Mouse (Mus musculus) megakaryocyte, embryonic 14.5 days (primary cell): ENCODE measurements at regions not wholly inside any gene's neighbourhood (a gene's known extent, or its start where the extent isn't known, plus 50 kb on each side); places are given as distances from the start of the nearest gene placed in this dataset.

Source experiments
- H3K27me3 ChIP-seq: replicated peaks from 2 replicates; pipeline ENCODE3; 2012; ENCODE audit warnings: inconsistent platforms
- H3K36me3 ChIP-seq: replicated peaks from 2 replicates; pipeline ENCODE3; 2012; ENCODE audit warnings: low read length, inconsistent platforms, mixed read lengths
- H3K4me1 ChIP-seq: 2 replicates; pipeline ENCODE4 v1.6.1; 2012; ENCODE audit warnings: inconsistent platforms
- H3K4me3 ChIP-seq: replicated peaks from 2 replicates; pipeline ENCODE3; 2012; ENCODE audit warnings: moderate library complexity, mild to moderate bottlenecking, inconsistent platforms
- H3K9me3 ChIP-seq: 2 replicates; pipeline ENCODE4 v1.6.1; 2012; ENCODE audit warnings: inconsistent platforms
- FLI1 ChIP-seq: IDR thresholded peaks from 2 replicates; pipeline ENCODE4 v1.6.1; 2012; ENCODE audit warnings: low read length, inconsistent platforms, mixed read lengths
- GATA1 ChIP-seq: IDR thresholded peaks from 3 replicates; pipeline ENCODE4 v1.6.1; 2012; ENCODE audit warnings: mixed read lengths, low read length, inconsistent platforms, borderline replicate concordance

DNA sequence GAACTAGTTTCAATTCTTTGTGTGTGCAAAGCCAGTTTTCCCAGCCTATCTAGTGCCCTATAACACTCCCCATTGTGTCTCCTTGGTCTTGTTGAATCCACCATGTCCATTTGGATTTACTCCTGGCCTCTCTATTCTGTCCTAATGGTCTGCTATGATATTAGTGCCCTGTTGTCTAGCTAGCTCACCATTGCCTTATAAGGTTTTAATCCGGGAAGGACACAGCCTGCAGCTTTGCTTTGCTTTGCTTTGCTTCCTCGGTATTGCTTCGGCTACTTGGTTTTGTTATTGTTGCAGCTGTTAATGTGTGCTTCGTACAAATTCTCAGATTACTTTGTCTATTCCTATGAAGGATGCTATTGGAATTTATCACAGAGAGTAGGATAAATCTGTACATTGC is 152.9 kb upstream of the Cd180 start:
- peaks cover 12% of the 10 kb centered on the region for H3K9me3 ChIP-seq
- TF ChIP-seq FLI1 (no peak), GATA1 (no peak)
- H3K4me3 ChIP-seq = no peak overlapping the region
- no peaks in the 10 kb centered on the region for H3K36me3 ChIP-seq
- H3K4me1 ChIP-seq = peaks cover 11% of the 10 kb centered on the region
- peaks cover 16% of the 10 kb centered on the region for H3K27me3 ChIP-seq

DNA sequence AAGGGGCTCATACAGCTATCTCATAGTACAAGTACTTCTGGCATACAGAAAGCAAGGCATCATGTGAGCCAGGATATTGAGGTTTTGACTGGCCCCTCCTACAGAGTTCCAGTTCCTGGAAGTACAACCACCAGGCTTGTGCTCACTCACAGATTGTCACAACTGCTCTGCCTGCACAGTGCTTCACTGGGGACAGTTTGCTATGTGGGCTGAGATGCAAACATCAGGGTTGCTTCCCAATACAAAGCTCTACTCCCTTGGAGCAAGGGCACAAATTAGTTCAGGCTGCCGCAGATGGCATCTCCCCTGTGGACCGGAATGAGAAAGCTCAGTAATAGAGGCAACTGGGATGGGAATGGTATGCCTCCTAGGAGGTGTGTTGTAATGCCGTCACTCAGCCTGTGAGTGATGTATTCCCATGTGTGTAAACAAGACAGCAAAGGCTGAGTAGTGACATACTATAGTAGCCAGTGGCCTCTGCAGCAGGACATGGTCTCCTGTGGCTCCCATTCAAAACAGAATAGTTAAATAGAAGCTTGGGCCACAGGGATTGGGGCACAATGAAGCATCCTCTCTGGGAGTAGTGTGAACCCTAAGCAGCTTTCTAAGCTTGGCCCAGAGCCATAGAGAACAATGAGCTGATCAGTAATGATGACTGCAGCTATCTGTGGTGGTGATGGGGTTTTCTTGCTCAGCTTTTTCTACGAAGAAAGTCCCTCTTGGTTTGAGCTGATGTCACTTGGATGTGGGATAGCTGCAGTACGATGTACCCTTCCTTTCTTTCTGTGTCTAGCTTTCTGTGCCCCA is 148.8 kb upstream of the Cd180 start:
- Histone ChIP-seq H3K27me3 (no peaks in the 10 kb centered on the region), H3K9me3 (peaks cover 12% of the 10 kb centered on the region), H3K36me3 (no peaks in the 10 kb centered on the region), H3K4me3 (no peak overlapping the region), H3K4me1 (no peaks in the 10 kb centered on the region)
- TF ChIP-seq FLI1 (no peak), GATA1 (no peak)

DNA sequence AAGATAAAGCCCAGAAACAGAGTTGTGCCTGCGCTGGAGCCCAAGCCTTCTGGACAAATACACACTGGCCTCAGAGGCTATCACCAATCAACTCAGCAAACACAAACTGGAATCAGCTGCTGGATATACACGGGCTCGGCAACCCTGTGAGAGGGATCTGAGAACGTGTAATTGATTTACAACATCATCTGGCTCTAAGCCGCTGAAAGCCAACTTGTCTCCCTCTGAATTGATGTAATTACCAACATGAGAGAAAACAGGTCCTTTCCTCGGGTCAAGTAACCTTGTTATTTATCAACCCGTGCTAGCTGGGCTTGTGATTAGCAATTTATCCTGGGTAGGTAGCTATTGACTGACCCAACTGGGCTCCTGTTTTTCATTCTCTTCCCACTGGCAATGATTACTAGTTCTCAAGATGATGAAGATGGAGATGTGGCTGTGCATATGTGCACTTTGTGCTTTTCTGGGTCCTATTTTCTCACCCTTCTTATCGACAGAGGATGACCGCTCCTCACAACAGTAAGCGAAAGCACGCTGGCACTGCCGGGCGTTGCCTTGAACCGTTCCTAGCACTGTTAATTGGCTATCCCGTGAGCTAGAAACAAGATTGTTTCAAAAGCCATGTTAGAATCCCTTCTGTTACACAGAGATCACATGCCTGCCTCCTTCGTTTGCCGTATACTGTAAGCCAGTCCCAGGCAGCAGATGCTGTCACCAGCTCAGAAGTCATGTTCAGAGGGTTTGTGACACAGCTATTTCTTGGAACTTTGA is 147.3 kb upstream of the Cd180 start:
- H3K9me3 ChIP-seq = peaks cover 12% of the 10 kb centered on the region
- no peak overlapping the region for H3K4me3 ChIP-seq
- H3K27me3 ChIP-seq = no peaks in the 10 kb centered on the region
- H3K36me3 ChIP-seq = no peaks in the 10 kb centered on the region
- H3K4me1 ChIP-seq = no peaks in the 10 kb centered on the region
- no peak for TF ChIP-seq FLI1
- TF ChIP-seq GATA1 = no peak

DNA sequence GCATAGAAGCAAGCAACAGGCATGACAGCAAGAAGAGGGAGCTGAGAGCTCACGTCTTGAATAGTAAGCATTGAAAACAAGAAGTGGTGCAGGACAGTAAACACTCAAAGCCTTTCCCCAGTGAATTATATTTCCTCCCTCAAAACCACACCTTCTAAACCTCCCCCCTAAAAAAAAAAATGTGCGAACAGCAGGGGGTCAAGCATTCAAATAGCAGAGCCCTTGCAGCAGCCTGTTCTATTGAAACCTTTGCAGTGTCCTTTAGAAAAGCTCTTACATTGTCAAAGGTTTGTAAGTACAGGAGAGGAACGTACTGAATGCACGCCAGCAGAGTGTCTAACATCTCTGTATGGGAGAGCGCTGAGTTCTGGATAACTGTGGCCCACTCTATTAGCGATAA is 145.1 kb upstream of the Cd180 start:
- Histone ChIP-seq H3K4me3 (no peak overlapping the region), H3K9me3 (peaks cover 7% of the 10 kb centered on the region; the same call in 1 of the 2 replicates), H3K27me3 (no peaks in the 10 kb centered on the region), H3K4me1 (no peaks in the 10 kb centered on the region), H3K36me3 (no peaks in the 10 kb centered on the region)
- TF ChIP-seq FLI1 = no peak
- TF ChIP-seq GATA1 = no peak

DNA sequence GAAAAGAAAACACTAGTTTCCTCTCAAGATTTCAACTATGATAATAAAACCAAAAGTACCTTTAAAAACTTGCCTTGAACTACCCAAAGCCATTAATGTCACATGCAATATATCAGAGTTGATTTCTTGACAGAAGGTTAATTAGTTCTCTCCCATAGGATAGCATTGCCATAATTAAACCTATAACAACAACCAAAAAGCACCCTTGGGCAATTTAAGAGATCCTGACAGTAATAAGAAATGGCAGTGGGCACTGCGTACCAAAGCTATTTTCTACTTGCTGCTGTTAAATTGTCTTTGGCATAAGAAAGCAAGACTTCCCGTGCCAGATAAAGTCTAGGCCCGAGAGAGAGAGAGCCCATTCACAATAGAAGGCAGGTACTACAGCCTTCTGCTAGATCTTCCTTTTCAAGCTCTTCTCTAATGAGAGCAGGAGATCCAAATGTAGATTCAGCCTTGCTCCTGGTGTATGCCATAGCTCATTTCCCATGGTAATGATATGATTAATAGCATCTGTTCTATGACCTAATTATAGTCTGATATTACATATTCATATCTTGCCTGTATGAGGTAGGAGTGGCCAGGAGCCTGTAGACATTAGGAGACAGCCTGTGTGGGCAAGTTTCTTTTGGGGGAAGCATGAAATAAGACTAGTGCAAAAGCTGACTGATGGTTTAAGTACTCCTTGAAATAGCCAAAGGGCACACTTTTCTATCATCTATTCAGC is 126.3 kb upstream of the Cd180 start:
- H3K4me3 ChIP-seq = no peak overlapping the region
- H3K36me3 ChIP-seq = no peaks in the 10 kb centered on the region
- no peaks in the 10 kb centered on the region for H3K9me3 ChIP-seq
- no peaks in the 10 kb centered on the region for H3K4me1 ChIP-seq
- TF ChIP-seq FLI1 = no peak
- no peak for TF ChIP-seq GATA1
- H3K27me3 ChIP-seq = peaks cover 3% of the 10 kb centered on the region

DNA sequence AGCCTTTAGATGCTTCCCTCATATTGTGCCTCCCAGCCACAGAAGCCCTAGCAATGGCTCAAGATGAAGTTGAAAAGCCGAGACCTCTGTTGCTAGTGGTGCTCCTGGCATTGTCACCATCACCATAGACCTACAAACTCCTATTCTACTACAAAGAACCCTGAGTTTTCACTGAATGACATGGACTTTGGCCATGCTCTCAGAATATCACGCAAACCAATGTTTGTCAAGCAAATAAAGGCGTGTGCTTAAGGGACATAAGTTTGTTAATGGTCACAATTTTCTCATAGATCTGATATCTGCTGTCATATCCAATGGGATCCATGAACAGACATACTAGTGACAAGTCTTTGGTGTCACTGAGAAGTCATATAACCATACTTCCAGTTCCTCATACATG is 123.8 kb upstream of the Cd180 start:
- Histone ChIP-seq H3K27me3 (peaks cover 3% of the 10 kb centered on the region), H3K4me1 (peaks cover 11% of the 10 kb centered on the region), H3K4me3 (no peak overlapping the region), H3K36me3 (no peaks in the 10 kb centered on the region), H3K9me3 (no peaks in the 10 kb centered on the region)
- no peak for TF ChIP-seq GATA1
- TF ChIP-seq FLI1 = no peak

DNA sequence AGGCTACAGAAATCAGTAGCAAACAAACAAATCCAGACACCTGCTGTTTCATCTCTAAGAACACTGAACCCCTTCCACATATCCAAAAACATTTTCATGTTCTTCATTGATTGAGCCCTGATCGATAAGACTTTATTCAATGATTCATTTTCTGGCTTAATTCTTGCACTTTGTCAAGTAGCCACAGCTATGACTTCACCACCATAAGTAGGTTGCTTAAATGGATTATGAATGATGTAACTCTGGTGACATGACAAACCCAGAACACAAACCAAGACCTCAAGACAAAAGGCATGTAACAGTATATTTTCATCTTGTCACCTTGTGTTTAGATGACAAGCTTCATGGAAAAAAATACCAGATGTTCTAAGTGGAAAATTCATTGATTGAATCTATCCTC is 123.1 kb upstream of the Cd180 start:
- Histone ChIP-seq H3K36me3 (no peaks in the 10 kb centered on the region), H3K4me1 (peaks cover 11% of the 10 kb centered on the region), H3K9me3 (no peaks in the 10 kb centered on the region), H3K4me3 (no peak overlapping the region), H3K27me3 (peaks cover 3% of the 10 kb centered on the region)
- TF ChIP-seq FLI1 (no peak), GATA1 (no peak)

DNA sequence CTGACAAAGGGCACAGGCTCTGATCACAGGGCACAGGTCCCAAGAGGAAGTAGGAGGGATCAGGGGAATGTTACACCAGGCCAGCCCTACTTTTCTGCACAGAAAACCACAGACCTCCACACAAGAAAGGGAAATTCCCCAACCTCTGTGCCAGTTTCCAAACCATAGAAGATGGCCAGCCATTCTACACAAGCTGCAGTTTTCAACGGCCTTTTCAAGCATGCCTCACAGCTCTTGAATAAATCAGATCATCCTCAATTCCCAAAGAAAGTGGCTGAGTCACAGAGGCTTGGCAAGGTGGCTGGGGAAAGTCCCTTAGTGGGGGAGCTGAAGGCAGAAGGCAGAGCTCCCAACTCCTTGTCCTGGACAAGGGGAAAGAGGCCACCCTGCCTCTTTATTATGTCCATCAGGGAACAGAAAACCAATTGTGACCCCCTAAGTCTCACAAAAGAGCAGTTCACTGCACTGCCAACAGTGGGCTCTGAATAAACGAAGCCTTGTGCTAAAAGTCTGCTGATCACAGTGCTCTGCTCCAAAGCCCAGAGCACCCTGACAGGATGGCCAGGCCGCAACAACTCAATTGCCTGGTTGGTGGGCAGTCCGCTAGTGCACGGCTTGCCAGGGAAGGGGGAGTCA is 120.0 kb upstream of the Cd180 start:
- Histone ChIP-seq H3K36me3 (no peaks in the 10 kb centered on the region), H3K4me3 (peak overlapping the region; percentile 53), H3K4me1 (peaks cover 11% of the 10 kb centered on the region), H3K27me3 (peaks cover 3% of the 10 kb centered on the region), H3K9me3 (no peaks in the 10 kb centered on the region)
- no peak for TF ChIP-seq FLI1

DNA sequence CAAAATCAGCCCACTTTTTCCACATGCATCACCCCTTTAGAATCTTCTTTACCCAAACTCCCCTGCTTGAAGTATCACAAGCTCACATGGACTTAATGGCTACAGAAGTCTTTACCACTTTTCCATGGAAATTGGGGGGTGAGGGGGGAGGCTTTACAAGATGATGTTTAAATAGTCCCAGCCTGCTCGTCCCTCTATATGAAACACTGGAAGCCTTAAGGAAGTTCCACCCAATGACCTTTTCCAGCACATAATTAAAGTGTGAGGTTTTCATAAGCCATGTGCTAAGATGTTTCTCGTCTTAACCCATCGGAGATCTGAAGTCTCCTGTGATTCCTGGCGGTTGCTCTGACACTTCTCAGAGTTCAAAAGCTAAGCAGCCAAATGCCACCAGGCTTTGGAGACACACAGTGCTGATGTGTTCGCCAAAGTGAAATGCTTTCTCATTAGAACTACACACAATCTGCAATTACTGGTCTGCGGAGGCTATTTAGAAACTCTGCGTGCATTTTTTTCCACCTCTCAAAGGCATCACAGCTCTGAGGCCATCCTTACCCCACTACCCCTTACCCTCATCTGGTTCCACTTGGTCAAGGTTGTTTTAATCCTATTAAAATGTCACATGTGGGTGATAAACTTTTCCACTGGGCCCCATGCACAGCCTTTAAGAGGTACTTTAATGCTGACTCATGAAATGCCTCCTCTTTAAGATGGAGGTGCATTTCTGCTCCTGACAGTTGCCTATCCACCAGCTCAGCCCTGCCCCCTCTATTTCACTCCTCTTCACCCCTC is 116.3 kb upstream of the Cd180 start:
- no peaks in the 10 kb centered on the region for H3K9me3 ChIP-seq
- H3K36me3 ChIP-seq = no peaks in the 10 kb centered on the region
- H3K27me3 ChIP-seq = peaks cover 8% of the 10 kb centered on the region
- no peak overlapping the region for H3K4me3 ChIP-seq
- no peak for TF ChIP-seq FLI1
- TF ChIP-seq GATA1 = no peak
- peaks cover 11% of the 10 kb centered on the region for H3K4me1 ChIP-seq

DNA sequence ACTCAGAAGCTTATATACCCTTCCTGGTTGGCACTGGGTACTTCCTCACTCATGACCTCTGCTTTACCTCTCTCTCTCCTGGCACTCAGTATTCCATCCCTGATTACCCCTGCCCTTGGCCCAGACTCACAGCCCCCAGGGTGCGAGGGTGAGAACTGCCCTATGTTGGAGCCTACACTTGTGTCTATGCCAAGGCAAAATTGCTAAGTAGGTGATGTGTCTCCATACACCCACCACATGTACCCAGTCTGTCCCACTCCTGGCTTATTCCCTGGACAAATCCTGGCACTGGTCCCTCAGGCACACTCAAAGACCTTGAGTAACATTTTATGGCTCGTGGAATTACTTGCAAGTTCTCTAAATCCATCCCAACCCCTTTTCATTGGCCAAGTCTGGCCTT is 114.5 kb upstream of the Cd180 start:
- no peaks in the 10 kb centered on the region for H3K36me3 ChIP-seq
- no peak for TF ChIP-seq GATA1
- TF ChIP-seq FLI1 = no peak
- peaks cover 7% of the 10 kb centered on the region for H3K4me1 ChIP-seq
- H3K27me3 ChIP-seq = peaks cover 9% of the 10 kb centered on the region
- no peak overlapping the region for H3K4me3 ChIP-seq
- H3K9me3 ChIP-seq = no peaks in the 10 kb centered on the region
